Mouse (Mus musculus): ENCODE data around the gene Hist1h3d. TPM values are rescaled to one million over a fixed set of nuclear protein-coding genes. Genes with fewer than 3 reads are reported as not detected.
"Not testable (repeated sequence)": the region's sequence is repeated elsewhere in the genome, so short reads cannot be mapped to it uniquely, and the experiment has no call there.

Gene Hist1h3d
- total RNA-seq (2015) (105 and 131 TPM in 2 replicates), total RNA-seq (2017) (118 and 137 TPM in 2 replicates)

DNA sequence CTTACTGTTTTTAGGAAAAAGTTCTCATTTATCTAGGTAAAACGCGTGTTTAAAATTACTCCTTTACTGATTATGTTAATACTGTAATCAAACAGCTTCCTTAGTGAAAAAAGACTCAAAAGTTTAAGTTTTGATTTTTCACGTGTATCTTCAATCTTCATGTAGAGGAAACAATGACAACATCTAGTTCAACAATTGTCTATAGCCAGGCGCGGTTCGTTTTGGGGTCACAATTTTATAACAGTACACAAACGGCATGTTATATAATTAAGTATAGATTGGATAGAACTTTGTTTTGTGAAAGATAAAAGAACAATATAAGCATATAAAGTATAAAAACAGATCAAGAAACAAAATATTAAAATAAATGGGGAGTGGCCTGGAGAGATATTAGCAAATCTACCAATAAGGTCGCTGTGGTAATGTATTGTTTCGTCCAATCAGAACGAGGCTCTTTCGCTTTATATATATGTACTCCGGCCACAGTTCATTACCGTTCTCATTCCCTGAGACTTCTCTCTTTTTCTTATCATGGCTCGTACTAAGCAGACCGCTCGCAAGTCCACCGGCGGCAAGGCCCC lies at the start of gene Hist1h3d:
Gene Hist1h3d, plus strand, starts transcription at position 493 of the 581 bp plus-strand sequence.
- ATAC-seq (replicated peaks; ENCODE audit: poor library complexity) = peak; percentile 38

DNA sequence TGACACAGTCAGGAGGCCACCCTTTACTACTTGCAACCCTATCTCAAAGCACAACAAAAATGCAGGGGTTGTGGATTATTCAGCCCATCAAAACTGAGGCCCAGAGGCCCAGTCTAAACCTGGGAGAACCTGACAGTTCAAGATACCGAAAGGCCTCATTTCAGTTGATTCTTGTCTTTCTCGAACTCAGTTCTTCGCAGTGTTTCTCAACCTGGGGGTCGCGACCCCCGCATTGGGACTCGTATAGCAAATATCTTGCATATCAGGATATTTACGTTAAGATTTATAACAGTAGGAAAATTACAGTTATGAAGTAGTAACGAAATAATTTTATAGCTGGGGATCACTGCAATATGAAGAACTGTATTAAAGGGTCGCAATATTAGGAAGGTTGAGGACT lies 49.7 kb upstream of the Hist1h3d start:
- no peak for ATAC-seq (replicated peaks; ENCODE audit: poor library complexity)

DNA sequence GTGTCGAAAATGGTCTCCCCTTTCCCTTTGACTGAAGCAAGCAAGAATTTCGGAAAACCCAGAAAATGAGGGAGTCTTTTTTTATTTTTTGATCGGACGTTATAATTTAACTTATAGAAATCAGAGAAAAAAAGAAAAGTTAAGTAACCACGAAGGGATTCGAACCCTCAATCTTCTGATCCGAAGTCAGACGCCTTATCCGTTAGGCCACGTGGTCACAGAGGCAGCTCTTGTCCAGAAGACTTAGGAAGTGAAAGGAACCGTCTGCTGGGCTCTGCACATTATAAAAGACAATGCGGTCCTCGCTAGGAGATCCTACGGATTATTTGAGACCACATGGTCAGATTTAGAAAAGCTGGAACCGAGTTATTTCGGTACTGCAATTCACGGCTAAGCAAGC lies 49.3 kb upstream of the Hist1h3d start:
- ATAC-seq (replicated peaks; ENCODE audit: poor library complexity) = peak; percentile 43

DNA sequence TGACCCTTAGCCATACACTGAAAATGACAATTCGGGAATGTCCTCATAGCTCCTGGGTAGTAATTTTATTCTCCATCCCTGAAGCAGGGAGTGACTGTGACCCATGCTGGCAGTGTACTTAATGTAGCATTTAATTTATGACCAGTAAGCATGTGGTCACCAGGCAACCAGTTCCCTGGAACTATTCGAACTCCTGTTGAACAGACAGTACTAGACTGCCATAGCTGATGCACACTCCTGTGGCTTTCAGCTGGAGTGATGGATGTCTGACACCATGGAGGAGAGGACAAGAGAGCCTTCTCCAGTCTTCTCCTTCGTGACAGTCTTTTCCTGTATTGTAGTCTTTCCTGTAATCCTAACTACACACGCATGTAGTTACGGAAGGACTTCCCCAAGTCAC lies 46.6 kb upstream of the Hist1h3d start:
- no peak for ATAC-seq (replicated peaks; ENCODE audit: poor library complexity)

DNA sequence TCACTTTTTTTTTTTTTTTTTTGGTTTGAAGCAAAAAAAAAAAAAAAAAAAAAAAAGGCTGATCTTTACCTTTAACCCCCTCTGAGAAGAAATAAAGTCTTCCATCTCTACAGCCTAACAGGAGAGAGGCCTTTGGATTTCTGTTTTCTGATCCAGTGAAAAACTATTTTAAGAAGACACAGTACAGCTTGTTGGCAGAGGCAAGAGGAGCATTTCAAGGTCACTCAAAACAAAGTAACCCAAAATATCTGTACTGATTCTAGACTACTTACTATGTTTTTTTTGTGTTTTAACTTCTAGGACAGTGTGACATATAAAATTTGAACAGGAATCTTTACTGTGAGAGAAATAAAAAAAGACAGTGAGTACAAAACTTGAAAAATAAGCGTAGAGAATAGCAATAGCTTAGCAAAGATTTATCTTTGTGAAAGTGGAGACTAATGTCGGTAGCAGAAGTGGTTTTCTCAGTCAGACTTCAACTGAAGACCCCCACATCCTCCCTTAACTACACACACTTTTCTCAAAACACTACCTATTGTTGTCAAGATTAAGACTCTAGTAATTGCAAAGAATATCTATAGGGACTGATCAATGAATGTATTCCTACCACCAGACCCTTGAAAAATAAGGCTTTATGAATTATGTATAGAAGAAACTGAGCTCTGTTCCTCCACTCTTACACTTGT lies 45.9 kb upstream of the Hist1h3d start:
- no peak for ATAC-seq (replicated peaks; ENCODE audit: poor library complexity)

DNA sequence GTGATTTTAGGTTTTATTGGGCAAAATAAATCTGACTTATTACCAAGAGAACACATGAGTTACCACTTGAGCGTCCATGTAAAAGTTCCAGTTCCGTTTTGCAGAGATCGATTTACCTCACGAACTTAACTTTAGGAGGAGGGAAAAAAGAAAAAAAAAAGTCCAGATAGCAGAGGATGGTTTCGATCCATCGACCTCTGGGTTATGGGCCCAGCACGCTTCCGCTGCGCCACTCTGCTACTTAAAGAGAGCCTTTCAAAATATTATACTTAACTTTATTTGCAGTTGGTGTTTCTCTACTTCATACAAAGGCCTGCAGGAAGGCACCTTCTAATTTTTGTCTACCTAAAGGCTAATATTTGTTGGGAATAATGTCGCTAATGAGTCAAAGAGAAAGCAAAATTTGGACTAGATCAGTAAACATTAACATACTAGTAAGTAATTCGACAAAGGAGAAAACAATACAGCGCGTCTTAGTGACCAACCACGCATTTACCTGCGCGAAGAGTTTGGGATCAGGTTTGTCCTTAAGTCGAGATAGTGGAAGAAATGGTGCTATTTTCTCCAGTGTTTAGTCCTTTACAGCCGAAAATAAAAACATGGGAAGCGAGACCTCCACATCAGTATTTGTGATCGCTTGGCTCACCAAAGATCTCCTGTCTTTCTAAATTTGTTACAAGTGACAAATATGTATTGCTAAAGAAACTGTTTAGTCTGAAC lies 45.2 kb upstream of the Hist1h3d start:
- ATAC-seq (replicated peaks; ENCODE audit: poor library complexity) = no peak

DNA sequence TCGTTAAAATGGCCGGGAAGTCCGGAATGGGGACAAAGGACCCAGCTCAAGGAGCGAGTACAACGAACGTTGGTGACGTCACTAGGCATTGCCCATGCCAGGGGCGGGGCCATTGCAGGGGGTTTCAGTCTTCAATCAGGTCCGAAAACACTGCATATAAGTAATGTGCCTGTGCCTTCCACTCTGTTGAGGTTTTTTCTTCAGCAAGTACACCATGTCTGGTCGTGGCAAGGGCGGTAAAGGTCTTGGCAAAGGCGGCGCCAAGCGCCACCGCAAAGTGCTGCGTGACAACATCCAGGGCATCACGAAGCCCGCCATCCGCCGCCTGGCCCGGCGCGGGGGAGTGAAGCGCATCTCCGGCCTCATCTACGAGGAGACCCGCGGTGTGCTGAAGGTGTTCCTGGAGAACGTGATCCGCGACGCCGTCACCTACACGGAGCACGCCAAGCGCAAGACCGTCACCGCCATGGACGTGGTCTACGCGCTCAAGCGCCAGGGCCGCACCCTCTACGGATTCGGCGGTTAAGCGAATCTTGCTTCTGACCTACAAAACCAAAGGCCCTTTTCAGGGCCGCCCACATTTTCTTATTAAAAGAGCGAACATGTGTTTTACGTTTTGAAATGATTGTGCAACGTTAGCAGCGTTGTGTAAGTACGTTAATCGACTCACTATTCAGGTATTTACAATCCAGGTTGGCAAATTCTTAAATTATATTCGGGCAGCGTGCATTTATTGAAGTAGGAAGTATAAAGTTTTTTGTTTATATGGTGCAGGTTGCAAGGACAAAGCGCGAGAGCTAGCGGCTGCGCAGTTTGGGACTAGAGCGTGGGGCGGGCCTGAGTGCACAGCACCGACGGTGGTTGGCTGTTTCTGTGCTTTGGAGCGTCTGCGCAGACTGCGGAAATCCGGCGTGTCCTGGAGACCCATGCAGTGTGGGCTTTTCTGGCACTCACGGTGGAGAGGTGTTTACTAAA lies 44.4 kb upstream of the Hist1h3d start, which contains the start of gene Hist1h4h:
Gene Hist1h4h, plus strand, starts transcription at position 150 of the 975 bp plus-strand sequence.
- peak; percentile 52 for ATAC-seq (replicated peaks; ENCODE audit: poor library complexity)

DNA sequence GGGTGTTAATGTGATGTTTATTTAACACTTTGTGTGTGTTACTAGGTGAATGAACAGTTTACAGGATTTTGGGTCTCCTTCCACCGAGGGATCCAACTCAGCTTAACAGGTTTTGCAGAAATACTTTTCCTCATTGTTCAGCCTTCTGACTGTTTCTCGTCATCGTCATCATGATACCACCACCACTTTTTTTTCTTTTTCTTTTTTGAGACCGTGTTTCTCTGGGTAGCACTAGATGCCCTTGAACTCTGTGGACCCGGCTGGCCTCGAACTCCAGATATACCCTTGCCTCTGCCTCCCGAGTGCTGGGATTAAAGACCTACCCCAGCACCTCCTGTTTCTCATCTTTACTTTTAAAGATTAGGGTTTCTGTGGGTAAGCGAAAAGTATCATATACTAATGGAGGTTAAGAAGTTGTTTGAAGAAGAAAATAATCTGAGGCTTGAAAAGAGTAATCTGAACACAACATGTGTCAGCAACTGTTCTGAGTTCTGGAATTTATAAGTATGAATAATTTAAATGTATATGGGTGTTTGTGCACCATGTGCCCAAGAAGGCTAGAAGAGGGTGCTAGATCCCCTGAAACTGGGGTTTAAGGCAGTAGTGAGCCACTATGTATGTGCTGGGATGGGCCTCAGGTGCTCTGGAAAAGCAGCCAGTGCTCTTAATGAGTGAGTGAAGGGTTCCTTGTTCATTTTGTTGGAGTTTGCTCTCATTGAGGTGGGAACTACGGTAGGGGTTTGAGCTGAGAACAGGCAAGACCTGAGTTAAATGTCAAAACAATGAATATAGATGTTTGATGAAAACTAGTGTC lies 43.1 kb upstream of the Hist1h3d start:
- no peak for ATAC-seq (replicated peaks; ENCODE audit: poor library complexity)

DNA sequence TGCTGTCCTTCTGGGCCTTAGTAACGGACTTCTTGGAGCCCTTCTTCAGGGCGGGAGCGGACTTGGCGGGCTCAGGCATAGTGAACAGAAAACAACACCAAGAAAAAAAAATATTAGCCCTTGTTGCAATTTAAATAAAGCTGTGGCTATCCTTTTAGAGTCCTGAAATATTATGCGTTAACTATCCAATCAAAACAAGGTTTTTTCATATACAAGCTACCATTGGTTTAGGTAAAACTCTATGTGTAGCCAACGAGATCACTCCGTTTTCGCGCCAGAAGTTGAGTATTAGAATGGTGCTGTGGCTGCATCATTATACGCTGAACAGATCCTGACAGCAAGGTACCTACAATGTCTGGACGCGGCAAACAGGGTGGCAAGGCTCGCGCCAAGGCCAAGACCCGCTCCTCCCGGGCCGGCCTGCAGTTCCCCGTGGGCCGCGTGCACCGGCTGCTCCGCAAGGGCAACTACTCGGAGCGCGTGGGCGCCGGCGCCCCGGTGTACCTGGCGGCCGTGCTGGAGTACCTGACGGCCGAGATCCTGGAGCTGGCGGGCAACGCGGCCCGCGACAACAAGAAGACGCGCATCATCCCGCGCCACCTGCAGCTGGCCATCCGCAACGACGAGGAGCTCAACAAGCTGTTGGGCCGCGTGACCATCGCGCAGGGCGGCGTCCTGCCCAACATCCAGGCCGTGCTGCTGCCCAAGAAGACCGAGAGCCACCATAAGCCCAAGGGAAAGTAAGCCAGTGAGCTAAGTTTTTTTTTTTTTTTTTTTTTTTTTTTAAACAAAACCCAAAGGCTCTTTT lies 41.8 kb upstream of the Hist1h3d start, which contains the start of gene Hist1h2af:
Gene Hist1h2af, plus strand, starts transcription at position 347 of the 808 bp plus-strand sequence.
- peak; percentile 33 for ATAC-seq (replicated peaks; ENCODE audit: poor library complexity)

DNA sequence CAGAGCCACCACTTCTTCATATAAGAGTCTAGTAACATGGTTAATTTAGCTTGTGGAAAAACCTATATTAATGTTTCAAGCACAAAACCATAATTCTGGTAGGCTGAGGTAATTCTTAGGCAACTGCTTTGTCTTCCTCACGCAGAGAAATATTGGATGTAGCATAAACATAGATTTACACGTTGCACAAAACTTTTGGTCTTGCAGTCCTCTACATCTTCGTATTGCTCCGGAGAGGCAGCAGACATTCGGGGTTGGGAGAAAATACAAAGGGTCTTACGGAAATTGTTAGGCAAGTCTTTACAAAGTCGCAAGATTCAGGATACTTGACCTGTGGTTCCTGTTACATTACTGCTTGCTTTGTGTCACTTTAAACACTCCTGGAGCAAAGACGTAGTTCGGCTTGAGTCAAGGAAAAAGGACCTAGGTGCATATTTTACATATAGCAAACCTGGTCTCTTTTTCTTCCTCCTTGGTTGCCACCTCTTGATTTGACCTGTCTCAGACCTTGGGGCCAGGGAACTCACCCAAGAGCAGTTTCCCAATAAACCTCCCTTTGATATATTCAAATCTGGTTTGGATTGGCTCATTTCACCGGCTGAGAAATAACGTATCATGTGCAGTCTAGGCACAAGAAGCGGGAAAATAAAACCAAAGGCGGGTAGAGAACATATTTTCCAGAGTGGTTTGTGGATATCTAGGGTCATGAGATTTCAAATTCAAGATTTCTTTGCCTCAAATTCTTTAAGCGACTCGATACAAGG lies 41.0 kb upstream of the Hist1h3d start:
- peak; percentile 8 for ATAC-seq (replicated peaks; ENCODE audit: poor library complexity)

DNA sequence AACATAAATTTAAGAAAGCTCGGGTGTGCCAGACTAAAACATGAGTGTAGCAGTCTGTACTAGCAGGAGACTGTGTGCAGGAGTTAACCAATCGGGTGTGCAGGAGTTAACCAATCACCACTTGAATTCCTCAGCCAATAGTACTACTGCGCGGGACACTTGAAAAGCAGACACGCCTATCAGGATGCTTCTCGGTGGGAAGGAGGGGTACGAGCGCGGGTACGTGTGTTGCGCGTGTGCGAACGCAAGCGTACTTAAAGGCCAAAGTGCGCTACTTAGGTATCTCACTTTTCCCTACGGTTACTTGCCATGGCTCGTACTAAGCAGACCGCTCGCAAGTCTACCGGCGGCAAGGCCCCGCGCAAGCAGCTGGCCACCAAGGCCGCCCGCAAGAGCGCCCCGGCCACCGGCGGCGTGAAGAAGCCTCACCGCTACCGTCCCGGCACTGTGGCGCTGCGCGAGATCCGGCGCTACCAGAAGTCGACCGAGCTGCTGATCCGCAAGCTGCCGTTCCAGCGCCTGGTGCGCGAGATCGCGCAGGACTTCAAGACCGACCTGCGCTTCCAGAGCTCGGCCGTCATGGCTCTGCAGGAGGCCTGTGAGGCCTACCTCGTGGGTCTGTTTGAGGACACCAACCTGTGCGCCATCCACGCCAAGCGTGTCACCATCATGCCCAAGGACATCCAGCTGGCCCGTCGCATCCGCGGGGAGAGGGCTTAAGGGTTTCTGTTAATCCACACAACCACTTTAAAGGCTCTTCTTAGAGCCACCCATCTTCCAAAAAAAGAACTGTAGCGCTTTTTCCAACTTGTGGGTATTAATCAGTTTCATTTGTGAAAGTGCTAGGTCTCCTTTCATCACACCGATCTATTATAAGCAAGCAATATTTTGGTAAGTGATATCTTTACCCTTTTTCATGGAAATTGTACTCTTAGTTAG lies 40.2 kb upstream of the Hist1h3d start, which contains the start of gene Hist1h3g:
Gene Hist1h3g, plus strand, starts transcription at position 286 of the 939 bp plus-strand sequence.
- ATAC-seq (replicated peaks; ENCODE audit: poor library complexity) = peak; percentile 62

DNA sequence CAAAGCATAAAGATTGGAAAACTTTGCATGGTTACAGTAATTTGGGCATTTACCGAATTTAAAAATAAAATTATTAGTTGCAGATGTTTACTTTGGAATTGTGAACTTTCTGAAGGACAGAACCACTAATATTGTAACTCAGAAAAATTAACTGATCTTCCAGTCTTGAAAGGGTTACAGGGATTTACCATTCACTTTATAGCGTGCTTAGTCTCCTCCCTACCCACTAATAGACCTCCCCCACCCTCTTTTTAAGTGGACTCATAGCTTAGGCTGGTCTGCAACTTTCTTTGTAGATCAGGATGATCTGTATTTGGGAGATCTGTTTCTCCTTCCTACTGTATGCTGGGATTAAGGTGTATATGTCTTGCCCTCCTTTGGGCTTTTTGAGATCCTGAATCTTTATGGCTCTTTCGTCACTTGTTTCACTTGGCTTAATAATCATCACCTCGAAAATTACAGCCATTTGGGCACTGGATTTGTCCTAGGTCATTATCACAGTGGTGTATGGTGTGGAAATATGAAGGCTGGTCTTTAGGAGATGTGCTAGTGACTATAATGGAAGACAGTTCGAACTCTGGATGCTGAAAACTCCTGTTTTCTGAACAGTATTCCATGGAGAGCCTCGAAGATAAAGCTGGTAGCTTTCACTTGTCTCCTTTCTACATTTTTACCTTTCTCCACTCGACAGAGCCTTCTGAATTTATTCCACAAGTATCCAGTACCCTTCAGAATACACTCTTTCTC lies 39.3 kb upstream of the Hist1h3d start:
- no peak for ATAC-seq (replicated peaks; ENCODE audit: poor library complexity)

DNA sequence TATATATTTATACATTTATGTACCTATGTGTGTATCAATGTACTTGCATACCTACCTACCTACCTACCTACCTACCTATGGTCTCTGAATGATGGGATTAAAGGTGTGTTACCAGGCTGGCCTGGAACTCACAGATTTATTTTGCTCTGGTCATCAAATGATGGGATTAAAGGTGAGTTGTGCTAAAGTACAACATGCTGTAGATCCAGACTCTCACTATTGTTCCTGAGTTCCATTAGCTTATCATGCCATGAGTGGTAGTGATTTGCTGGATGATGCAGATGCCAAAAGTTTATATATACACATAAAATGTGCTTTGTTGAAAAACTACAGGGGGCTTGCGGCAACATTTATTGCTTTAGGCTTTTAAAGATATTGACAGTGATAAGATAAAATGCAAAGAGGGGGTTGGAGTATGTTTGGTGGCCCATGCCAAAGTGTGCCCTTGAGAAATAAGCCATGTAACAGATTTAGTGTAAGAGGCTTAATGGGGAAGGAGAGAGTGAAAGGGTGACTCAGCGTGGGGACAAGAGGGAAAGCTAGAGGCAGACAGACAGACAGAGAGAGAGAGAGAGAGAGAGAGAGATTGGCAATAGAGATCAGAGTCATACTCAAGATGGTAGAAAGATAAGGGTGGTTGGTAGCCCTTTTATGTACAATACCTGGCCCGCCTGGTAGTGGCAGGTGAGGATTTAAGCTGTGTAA lies 38.4 kb upstream of the Hist1h3d start:
- no peak for ATAC-seq (replicated peaks; ENCODE audit: poor library complexity)

DNA sequence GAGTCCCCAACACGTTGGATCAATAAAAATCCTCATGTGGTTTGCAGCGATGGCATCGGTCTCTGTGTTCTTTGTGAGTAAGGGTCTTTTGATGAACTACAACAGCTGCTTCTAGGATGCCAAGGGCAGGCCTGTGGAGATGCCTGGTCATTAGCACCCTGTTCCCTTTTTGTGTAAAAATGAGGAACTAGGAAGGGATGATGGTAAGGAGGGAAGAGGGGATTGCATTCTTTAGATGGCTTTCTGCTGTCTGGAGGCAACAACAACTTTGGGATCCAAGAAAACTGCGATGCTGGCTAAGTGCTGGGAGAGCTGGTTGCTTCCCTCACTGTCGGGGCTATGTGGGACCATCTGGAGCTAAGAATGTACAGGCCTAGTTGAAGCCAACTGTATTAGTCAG lies 37.3 kb upstream of the Hist1h3d start:
- no peak for ATAC-seq (replicated peaks; ENCODE audit: poor library complexity)

DNA sequence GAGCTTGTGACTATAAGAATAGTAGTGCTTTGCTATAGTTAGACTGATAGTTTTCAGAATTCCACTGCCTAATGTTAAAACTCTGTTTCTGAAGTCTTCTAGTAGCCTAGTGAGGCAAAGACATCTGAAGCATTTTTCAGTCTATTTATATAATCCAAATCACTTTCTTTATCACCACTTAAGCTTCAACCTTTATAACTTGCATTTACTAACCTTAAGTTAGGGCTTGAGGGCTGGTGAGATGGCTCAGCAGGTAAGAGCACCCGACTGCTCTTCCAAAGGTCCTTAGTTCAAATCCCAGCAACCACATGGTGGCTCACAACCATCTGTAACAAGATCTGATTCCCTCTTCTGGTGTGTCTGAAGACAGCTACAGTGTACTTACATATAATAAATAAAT lies 35.7 kb upstream of the Hist1h3d start:
- ATAC-seq (replicated peaks; ENCODE audit: poor library complexity) = not testable (repeated sequence)

DNA sequence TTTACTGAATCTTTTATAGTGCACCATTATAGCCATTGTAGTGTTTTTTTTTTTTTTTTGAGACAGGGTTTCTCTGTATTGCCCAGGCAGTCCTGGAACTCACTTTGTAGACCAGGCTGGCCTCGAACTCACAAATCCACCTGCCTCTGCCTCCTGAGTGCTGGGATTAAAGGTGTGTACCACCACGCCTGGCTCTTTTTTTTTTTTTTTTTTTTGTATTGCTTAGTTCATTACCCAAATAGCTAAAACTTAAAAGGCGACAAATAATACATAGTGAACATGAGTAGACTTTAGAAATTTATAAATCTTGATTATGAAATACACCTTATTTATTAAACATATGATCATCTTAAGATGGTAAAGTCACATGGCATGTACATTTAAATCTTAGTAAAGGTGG lies 34.1 kb upstream of the Hist1h3d start:
- ATAC-seq (replicated peaks; ENCODE audit: poor library complexity) = no peak
